Comparison of ENCODE assay signal across 8 mouse cellular contexts in genomic region chr4:32303674-32304073, GRCm38 (mm10).
A peak's percentile ranks its signal among the peaks of the same experiment; 100 is the strongest.
DNase-seq lines count a peak whose midpoint lies in the region; ATAC-seq and TF ChIP-seq lines count a peak whose summit lies in the region.

No protein-coding gene starts in this region.

- no peaks in the 10 kb centered on the region for H3K9me3 ChIP-seq in hindbrain, embryonic 15.5 days

- no peaks in the 10 kb centered on the region for H3K36me3 ChIP-seq in hindbrain, embryonic 15.5 days

- WGBS in hindbrain, embryonic 15.5 days = 2% methylated on average over 8 of the region's 8 CpGs

- no peaks in the 10 kb centered on the region for H3K27me3 ChIP-seq in hindbrain, embryonic 15.5 days

- no peak overlapping the region for H3K4me3 ChIP-seq in cortical plate, adult 2 months (ENCODE audit: insufficient read depth, low read length)
- H3K4me3 ChIP-seq in hindbrain, embryonic 15.5 days = no peak overlapping the region

- no peak for TF ChIP-seq POLR2A in cortical plate, adult 2 months (IDR thresholded peaks at IDR 0.05; ENCODE audit: extremely low read depth, insufficient read depth, low read length)

- no peak for TF ChIP-seq CTCF in cortical plate, adult 2 months (IDR thresholded peaks at IDR 0.05; ENCODE audit: extremely low read depth, insufficient read depth, low read length)

- 0 out of 2 replicates have a peak overlapping the region, but pooled peaks have one; percentile 40 for H3K27ac ChIP-seq in cortical plate, adult 2 months (ENCODE audit: insufficient read depth, low read length)
- peak overlapping the region; percentile 83 for H3K27ac ChIP-seq in hindbrain, embryonic 15.5 days (replicated peaks)

- DNase-seq in ZHBTc4 (ENCODE audit: low read depth, low spot score) = peak; percentile 28
- peak; percentile 93 to 94 for DNase-seq in gastrocnemius, adult 8-10 months (ENCODE audit: low spot score in 2 of 2)
- peak; percentile 90 to 91 for DNase-seq in layer of hippocampus, postnatal 36 days
- peak; percentile 96 for DNase-seq in lung, postnatal 10 days
- peak; percentile 86 for DNase-seq in retina, postnatal 1 day
- no peak for DNase-seq in thymus, postnatal 10 days (ENCODE audit: low spot score in 2 of 2)

- peak overlapping the region; percentile 43 for H3K4me2 ChIP-seq in hindbrain, embryonic 15.5 days

- H3K9ac ChIP-seq in hindbrain, embryonic 15.5 days = 0 out of 2 replicates have a peak overlapping the region, but pooled peaks have one; percentile 25

- H3K4me1 ChIP-seq in cortical plate, adult 2 months (ENCODE audit: control insufficient read depth, insufficient read depth, low read length) = peaks cover 14% of the 10 kb centered on the region
- H3K4me1 ChIP-seq in hindbrain, embryonic 15.5 days (replicated peaks) = peaks cover 65% of the 10 kb centered on the region

- ATAC-seq in hindbrain, embryonic 15.5 days (ENCODE audit: low FRiP score, low read depth) = peak; percentile 78

Comparison
In these comparisons a context has a peak if more than half of its experiments do, and no peak if none do; other contexts are left out.
1. DNase-seq: peak in ZHBTc4 (single experiment), gastrocnemius, adult 8-10 months (2 of 2), layer of hippocampus, postnatal 36 days (2 of 2), lung, postnatal 10 days (single experiment) and retina, postnatal 1 day (single experiment); none in thymus, postnatal 10 days (0 of 2).